Mouse (Mus musculus) B cell, adult 62 days (primary cell): ENCODE data around the gene 0610012G03Rik. TPM values are rescaled to one million over a fixed set of nuclear protein-coding genes. Genes with fewer than 3 reads are reported as not detected.

Experiments used
- total RNA-seq: library from RNA; stranded (reverse); gene quantifications from 4 replicates; pipeline ENCODE4 v1.2.4, GENCODE M21; 2023

0610012G03Rik gene
- 13.9 to 18.6 TPM (median 17.0 TPM) in 4 replicates for total RNA-seq

DNA sequence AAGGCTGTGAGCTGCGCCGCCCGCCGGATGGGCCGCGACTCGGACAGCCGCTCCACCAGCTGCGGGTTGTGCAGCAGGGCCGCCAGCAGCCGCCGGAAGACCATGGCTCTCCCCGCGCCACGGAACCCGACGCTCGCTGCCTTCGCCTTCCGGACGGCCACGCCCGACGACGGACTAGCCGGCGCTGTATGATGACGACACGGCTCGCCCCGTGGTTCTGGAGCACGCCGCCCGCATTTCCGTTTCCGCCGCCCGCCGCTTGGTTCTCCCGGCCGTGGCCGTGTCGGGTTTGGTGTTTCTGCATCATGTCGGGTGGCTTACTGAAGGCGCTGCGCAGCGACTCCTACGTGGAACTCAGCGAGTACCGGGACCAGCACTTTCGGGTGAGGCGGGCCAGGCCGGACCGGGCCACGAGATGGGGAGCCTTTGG is at the start of gene 0610012G03Rik, which contains the start of gene Ncbp2:
Gene 0610012G03Rik, minus strand, starts transcription at position 150 of the 430 bp plus-strand sequence.
Gene Ncbp2, plus strand, starts transcription at position 169 of the 430 bp plus-strand sequence.

DNA sequence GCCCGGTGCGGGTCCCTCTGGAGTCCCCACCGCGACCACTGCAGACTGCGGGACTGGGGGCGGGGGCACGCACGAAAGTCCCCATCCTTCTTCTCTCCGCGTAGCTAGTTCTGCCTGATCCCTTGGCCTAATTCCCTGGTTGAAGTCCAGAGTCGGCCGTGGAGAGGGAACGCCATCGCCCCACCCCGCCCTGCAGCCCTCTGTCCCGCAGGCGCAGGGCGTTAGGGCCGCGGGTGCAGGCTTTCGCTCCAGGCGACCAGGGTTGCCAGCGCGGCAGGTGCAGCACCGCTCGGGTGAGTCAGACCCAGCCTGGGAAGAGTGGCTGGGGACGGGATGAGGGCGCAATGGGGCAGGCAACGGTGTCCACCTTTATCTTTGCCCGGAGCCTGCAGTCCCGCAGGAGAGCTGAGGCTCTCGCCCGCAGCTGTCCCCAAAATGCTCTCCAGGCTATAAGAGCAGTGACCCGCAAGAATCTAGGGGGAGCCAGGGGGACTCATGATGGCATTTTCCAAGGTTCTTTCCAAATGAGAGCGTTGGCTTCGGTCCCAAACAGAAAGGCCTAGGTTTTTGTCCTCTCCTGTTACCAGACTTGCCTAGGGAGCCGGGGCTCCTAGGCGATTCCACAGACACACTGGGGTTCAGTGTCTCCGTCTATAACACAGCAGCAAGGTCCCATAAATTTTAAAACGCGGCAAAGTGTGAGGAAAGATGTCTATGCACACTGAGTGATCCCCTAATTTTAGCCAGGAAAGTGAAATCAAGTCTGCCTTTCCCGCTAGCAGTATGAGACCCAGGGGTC is 14.3 kb downstream of the 0610012G03Rik start, which contains the start of gene Pigz:
Gene Pigz, plus strand, starts transcription at position 101 of the 799 bp plus-strand sequence.

Other genes with a start within 250 kb of the 0610012G03Rik start
- 0.13 TPM in 1 of 4 replicates, not detected in the others for gene Meltf, start 69.7 kb downstream of the 0610012G03Rik start, total RNA-seq
- not detected in 4 replicates for gene Pigz, start 14.6 kb downstream of the 0610012G03Rik start, total RNA-seq
- gene Ncbp2, start within 50 bp of the 0610012G03Rik start, total RNA-seq = 17.8 to 24.6 TPM (median 23.0 TPM) in 4 replicates
- gene Senp5, start 54.8 kb upstream of the 0610012G03Rik start, total RNA-seq = 29.2 to 32.6 TPM (median 32.3 TPM) in 4 replicates
- gene Pak2, start 130.8 kb upstream of the 0610012G03Rik start, total RNA-seq = 76.5 to 83.8 TPM (median 78.1 TPM) in 4 replicates
- 21.0 to 31.7 TPM (median 25.0 TPM) in 4 replicates for gene Pigx, start 151.2 kb upstream of the 0610012G03Rik start, total RNA-seq
- 3.0 to 5.2 TPM (median 4.4 TPM) in 4 replicates for gene Cep19, start 151.3 kb upstream of the 0610012G03Rik start, total RNA-seq
- gene Nrros, start 217.1 kb upstream of the 0610012G03Rik start, total RNA-seq = 263 to 290 TPM (median 275 TPM) in 4 replicates
- gene Bex6, start 231.3 kb upstream of the 0610012G03Rik start, total RNA-seq = not detected in 4 replicates